Mouse (Mus musculus) activated CD4-positive, CD25-positive, alpha-beta regulatory T cell, adult 4 months (primary cell): ENCODE data around the gene Esyt3. TPM values are rescaled to one million over a fixed set of nuclear protein-coding genes. Genes with fewer than 3 reads are reported as not detected.

Source experiments
- ATAC-seq: one replicate; pipeline ENCODE4 v1.8.0; 2017
- polyA plus RNA-seq, 2 experiments: library from polyadenylated mRNA; unstranded; fragments of 100-300 nt; shearing (Covaris generic); gene quantifications; one replicate each; pipeline ENCODE4 v1.2.1; 2017

Gene Esyt3
- polyA plus RNA-seq, 2 experiments from 2014 or later, result 0.11 to 0.13 TPM

- no peak for ATAC-seq
Measured at GRCm38 (mm10) chr9:99353390-99353789, 5.0 kb downstream of the Esyt3 start.

GRCm38 (mm10) chr9:99352964-99353363 lies 5.4 kb downstream of the Esyt3 start:
- no peak for ATAC-seq

GRCm38 (mm10) chr9:99345351-99345792 lies 13.0 kb downstream of the Esyt3 start:
- no peak for ATAC-seq

- ATAC-seq, result no peak
Measured at GRCm38 (mm10) chr9:99341600-99341999, 16.8 kb downstream of the Esyt3 start.

GRCm38 (mm10) chr9:99340126-99340525 lies 18.2 kb downstream of the Esyt3 start:
- no peak for ATAC-seq

GRCm38 (mm10) chr9:99339182-99339581 lies 19.2 kb downstream of the Esyt3 start:
- no peak for ATAC-seq

- ATAC-seq, result no peak
Measured at GRCm38 (mm10) chr9:99338293-99338692, 20.1 kb downstream of the Esyt3 start.

- no peak for ATAC-seq
Measured at GRCm38 (mm10) chr9:99336538-99336937, 21.8 kb downstream of the Esyt3 start.

- no peak for ATAC-seq
Measured at GRCm38 (mm10) chr9:99326881-99327280, 31.5 kb downstream of the Esyt3 start.

- ATAC-seq, result no peak
Measured at GRCm38 (mm10) chr9:99325961-99326360, 32.4 kb downstream of the Esyt3 start.

- ATAC-seq, result no peak
Measured at GRCm38 (mm10) chr9:99325208-99325929, 33.0 kb downstream of the Esyt3 start.

GRCm38 (mm10) chr9:99320006-99320405 lies 38.4 kb downstream of the Esyt3 start:
- ATAC-seq, result no peak

- ATAC-seq, result no peak
Measured at GRCm38 (mm10) chr9:99319343-99319951, 38.9 kb downstream of the Esyt3 start.

GRCm38 (mm10) chr9:99306226-99306625 lies 52.1 kb downstream of the Esyt3 start:
- ATAC-seq, result no peak

GRCm38 (mm10) chr9:99304296-99304695 lies 54.1 kb downstream of the Esyt3 start:
- no peak for ATAC-seq

Other genes starting within 250 kb of the Esyt3 start
- gene Pik3cb, start 217.9 kb downstream of the Esyt3 start, polyA plus RNA-seq, result 1 to 10 TPM in 1 of 2 experiments, under 1 TPM in 1; 0.41 to 1.0 TPM
- gene Faiml, start 121.3 kb downstream of the Esyt3 start, polyA plus RNA-seq, result not detected
- 10 to 100 TPM; 16.7 to 17.8 TPM for gene Cep70, start 115.2 kb downstream of the Esyt3 start, polyA plus RNA-seq
- gene Mras, start 78.8 kb upstream of the Esyt3 start, polyA plus RNA-seq, result not detected
- not detected for gene Nme9, start 92.9 kb upstream of the Esyt3 start, polyA plus RNA-seq
- 10 to 100 TPM; 24.0 to 27.4 TPM for gene Armc8, start 210.3 kb upstream of the Esyt3 start, polyA plus RNA-seq
- gene Dbr1, start 217.2 kb upstream of the Esyt3 start, polyA plus RNA-seq, result 10 to 100 TPM; 18.4 to 23.7 TPM